Mouse (Mus musculus) testis, adult 2 months (tissue): Measurements from ENCODE around the gene Anxa4. TPM values are rescaled to one million over a fixed set of nuclear protein-coding genes. Genes with fewer than 3 reads are reported as not detected.

Experiments
- H3K27ac ChIP-seq: fragments of 200-500 bp; 2 replicates; pipeline ENCODE4 v1.5.1; 2012; ENCODE audit warnings: low read depth, low read length; ENCODE audit not compliant: control insufficient read depth, insufficient read depth
- H3K27me3 ChIP-seq: fragments of 200-500 bp; 2 replicates; pipeline ENCODE4 v1.6.1; 2012; ENCODE audit warnings: mild to moderate bottlenecking, low read length, moderate library complexity; ENCODE audit not compliant: control insufficient read depth, insufficient read depth
- H3K36me3 ChIP-seq: fragments of 200-500 bp; 2 replicates; pipeline ENCODE4 v1.6.1; 2012; ENCODE audit warnings: mild to moderate bottlenecking, low read length; ENCODE audit not compliant: control insufficient read depth, insufficient read depth
- H3K4me1 ChIP-seq: fragments of 200-500 bp; 2 replicates; pipeline ENCODE4 v1.6.1; 2012; ENCODE audit warnings: low read length; ENCODE audit not compliant: control insufficient read depth, insufficient read depth
- H3K4me3 ChIP-seq: fragments of 200-500 bp; 2 replicates; pipeline ENCODE4 v1.5.1; 2012; ENCODE audit warnings: low read depth, mild to moderate bottlenecking, low read length, moderate library complexity, mixed read lengths; ENCODE audit not compliant: control insufficient read depth
- CTCF ChIP-seq: fragments of 200-500 bp; IDR thresholded peaks from 2 replicates; pipeline ENCODE4 v1.5.1; 2012; ENCODE audit warnings: low read depth, mild to moderate bottlenecking, inconsistent platforms, low read length, moderate library complexity; ENCODE audit not compliant: control insufficient read depth, insufficient read depth, insufficient replicate concordance
- POLR2A ChIP-seq: fragments of 200-500 bp; IDR thresholded peaks from 2 replicates; pipeline ENCODE4 v1.6.1; 2012; ENCODE audit warnings: low read depth, mild to moderate bottlenecking, inconsistent platforms, low read length, moderate library complexity; ENCODE audit not compliant: control insufficient read depth
- polyA plus RNA-seq: library from polyadenylated mRNA; depleted of rRNA; stranded (reverse); fragments of >200 nt; gene quantifications from 2 replicates; pipeline ENCODE4 v1.2.3, GENCODE M21; 2012

Gene Anxa4
- polyA plus RNA-seq, 1 experiment, result 5.7 TPM

GRCm38 (mm10) chr6:86816586-86816985, 23.2 kb upstream of the Anxa4 start:
- Histone ChIP-seq H3K4me3 (no peak overlapping the region), H3K27me3 (no peaks in the 10 kb centered on the region), H3K36me3 (no peaks in the 10 kb centered on the region), H3K27ac (no peak overlapping the region), H3K4me1 (peaks cover 5% of the 10 kb centered on the region; the same call in 1 of the 2 replicates)
- TF ChIP-seq CTCF (peak; percentile 10; the same call in 1 of the 2 replicates), POLR2A (no peak)

GRCm38 (mm10) chr6:86815436-86815835, 22.1 kb upstream of the Anxa4 start:
- Histone ChIP-seq H3K27ac (no peak overlapping the region), H3K4me3 (no peak overlapping the region), H3K4me1 (peaks cover 5% of the 10 kb centered on the region; the same call in 1 of the 2 replicates), H3K36me3 (no peaks in the 10 kb centered on the region), H3K27me3 (no peaks in the 10 kb centered on the region)
- TF ChIP-seq CTCF (no peak), POLR2A (no peak)

GRCm38 (mm10) chr6:86814926-86815325, 21.5 kb upstream of the Anxa4 start:
- H3K4me1 ChIP-seq, result peaks cover 7% of the 10 kb centered on the region
- H3K36me3 ChIP-seq, result no peaks in the 10 kb centered on the region
- TF ChIP-seq POLR2A (no peak), CTCF (no peak)
- H3K27me3 ChIP-seq, result no peaks in the 10 kb centered on the region
- H3K4me3 ChIP-seq, result no peak overlapping the region
- no peak overlapping the region for H3K27ac ChIP-seq

GRCm38 (mm10) chr6:86813341-86813740, 20.0 kb upstream of the Anxa4 start:
- Histone ChIP-seq H3K4me1 (peaks cover 10% of the 10 kb centered on the region), H3K36me3 (no peaks in the 10 kb centered on the region), H3K4me3 (no peak overlapping the region), H3K27me3 (no peaks in the 10 kb centered on the region), H3K27ac (no peak overlapping the region)
- TF ChIP-seq POLR2A (no peak), CTCF (no peak)

GRCm38 (mm10) chr6:86812919-86813318, 19.5 kb upstream of the Anxa4 start:
- Histone ChIP-seq H3K4me1 (peaks cover 10% of the 10 kb centered on the region), H3K27me3 (no peaks in the 10 kb centered on the region)
- no peak for TF ChIP-seq CTCF
- no peak for TF ChIP-seq POLR2A

GRCm38 (mm10) chr6:86806455-86807086, 13.2 kb upstream of the Anxa4 start:
- Histone ChIP-seq H3K4me3 (no peak overlapping the region), H3K27ac (no peak overlapping the region), H3K36me3 (no peaks in the 10 kb centered on the region), H3K27me3 (no peaks in the 10 kb centered on the region), H3K4me1 (peaks cover 5% of the 10 kb centered on the region)
- TF ChIP-seq POLR2A (no peak), CTCF (peak; percentile 92; the same call in 1 of the 2 replicates)

More at GRCm38 (mm10) chr6:86812919-86813318, 19.5 kb upstream of the Anxa4 start:
- Histone ChIP-seq H3K27ac (no peak overlapping the region), H3K4me3 (no peak overlapping the region), H3K36me3 (no peaks in the 10 kb centered on the region)

- Histone ChIP-seq H3K36me3 (no peaks in the 10 kb centered on the region), H3K27ac (no peak overlapping the region), H3K4me3 (no peak overlapping the region), H3K4me1 (peaks cover 2% of the 10 kb centered on the region; the same call in 1 of the 2 replicates), H3K27me3 (no peaks in the 10 kb centered on the region)
- TF ChIP-seq CTCF, result no peak
- no peak for TF ChIP-seq POLR2A
Measured at GRCm38 (mm10) chr6:86804646-86805045, 11.3 kb upstream of the Anxa4 start.
